Mouse (Mus musculus) spleen, adult 2 months (tissue): ENCODE measurements around the gene Dmkn.

ENCODE experiments used
- CTCF ChIP-seq: fragments of 200-500 bp; IDR thresholded peaks from 2 replicates; pipeline ENCODE4 v1.5.1; 2011; ENCODE audit warnings: mild to moderate bottlenecking, inconsistent platforms; ENCODE audit not compliant: insufficient read depth, insufficient read length, insufficient replicate concordance; ENCODE audit errors: extremely low read depth
- POLR2A ChIP-seq: fragments of 200-500 bp; IDR thresholded peaks from 2 replicates; pipeline ENCODE4 v1.6.1; 2011; ENCODE audit warnings: low read depth, low read length, inconsistent platforms

- TF ChIP-seq CTCF (no peak), POLR2A (no peak)
These were observed 19.4 kb upstream of the Dmkn start for GRCm38 (mm10) chr7:30744022-30744598.
